Mouse (Mus musculus): Measurements from ENCODE around the gene Ch25h.

- no peak for TF ChIP-seq CTCF (IDR thresholded peaks at IDR 0.05)
- no peak for TF ChIP-seq POLR2A (IDR thresholded peaks at IDR 0.05; ENCODE audit: insufficient read depth, low read depth, low read length)
Observed at GRCm38 (mm10) chr19:34524646-34525045, 49.7 kb upstream of the Ch25h start.

All from heart, adult 2 months (tissue).